Mouse (Mus musculus) ovary, postnatal 14 days (tissue): ENCODE measurements at regions not wholly inside any gene's neighbourhood (a gene's known extent, or its start where the extent isn't known, plus 50 kb on each side); places are given as distances from the start of the nearest gene placed in this dataset.

Experiments used
- DNase-seq: peaks from one replicate; pipeline ENCODE4 v3.0.0; 2022; ENCODE audit warnings: low spot score

- no peak for DNase-seq
Observed at GRCm38 (mm10) chr13:52395786-52396185, 135.3 kb downstream of the Diras2 start.

GRCm38 (mm10) chr13:52398344-52398743 lies 132.7 kb downstream of the Diras2 start:
- DNase-seq = no peak

- DNase-seq = no peak
Observed at GRCm38 (mm10) chr13:52399143-52399542, 131.9 kb downstream of the Diras2 start.

GRCm38 (mm10) chr13:52403805-52404204 lies 127.3 kb downstream of the Diras2 start:
- DNase-seq = no peak

GRCm38 (mm10) chr13:52416301-52416700 lies 114.8 kb downstream of the Diras2 start:
- DNase-seq = no peak

- no peak for DNase-seq
Observed at GRCm38 (mm10) chr13:52422456-52422855, 108.6 kb downstream of the Diras2 start.

- no peak for DNase-seq
Observed at GRCm38 (mm10) chr13:52428527-52428926, 102.6 kb downstream of the Diras2 start.

GRCm38 (mm10) chr13:52436756-52437155 lies 94.3 kb downstream of the Diras2 start:
- DNase-seq = no peak

- DNase-seq = no peak
Observed at GRCm38 (mm10) chr13:52445513-52445912, 85.6 kb downstream of the Diras2 start.

GRCm38 (mm10) chr13:52448902-52449301 lies 82.2 kb downstream of the Diras2 start:
- DNase-seq = no peak

GRCm38 (mm10) chr13:52451486-52451885 lies 79.6 kb downstream of the Diras2 start:
- DNase-seq = no peak

- no peak for DNase-seq
Observed at GRCm38 (mm10) chr13:52452291-52452690, 78.8 kb downstream of the Diras2 start.
